9 mouse cellular contexts compared by ENCODE assay signal in the genomic region with DNA sequence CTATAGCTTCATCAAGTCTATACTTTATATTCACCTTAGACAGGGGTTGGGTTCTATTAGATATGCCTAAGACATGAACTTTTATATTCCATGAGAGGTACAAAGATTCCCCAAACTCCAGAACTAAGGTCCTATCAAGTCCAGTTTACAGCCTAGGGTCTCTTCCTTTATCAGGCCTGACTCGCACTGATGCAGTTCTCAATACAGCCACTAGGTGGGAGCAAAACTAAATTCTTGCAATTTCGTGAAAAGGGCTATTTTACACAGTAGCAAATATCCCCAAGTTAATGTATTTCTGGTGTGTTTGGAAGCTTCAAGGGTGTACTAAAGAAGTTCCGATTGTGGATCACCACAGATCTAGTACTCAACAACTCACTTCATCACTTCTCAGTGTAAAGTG. TPM values are rescaled to one million over a fixed set of nuclear protein-coding genes. Genes with fewer than 3 reads are reported as not detected.
DNase-seq lines count a peak whose midpoint lies in the region; ATAC-seq lines count a peak whose summit lies in the region.
"Had no signal": no experiment of that assay in that cellular context is flagged by ENCODE, and none has a peak within 500 bp of the region (broad histone marks: within the 10 kb centered on the region; RNA-seq: fewer than 3 reads in every experiment).

No protein-coding gene starts in this region.

- intact Hi-C loops in heart, postnatal 10 days (cut with DNase I) = no loop called here
- intact Hi-C loops in left cerebral cortex, postnatal 36 days (cut with DNase I) = loop anchor here (10.0 kb wide), 1 partner anchor 415 kb away; no protein-coding TSS in a partner anchor

- no peaks in the 10 kb centered on the region for H3K27me3 ChIP-seq in heart, embryonic 10.5 days (ENCODE audit: insufficient read depth, poor library complexity, severe bottlenecking)
- H3K27me3 ChIP-seq in forebrain, embryonic 13.5 days = no peaks in the 10 kb centered on the region
- H3K27me3 ChIP-seq: heart, embryonic 15.5 days had no signal

- no peak overlapping the region for H3K27ac ChIP-seq in heart, embryonic 10.5 days
- no peak overlapping the region for H3K27ac ChIP-seq in forebrain, embryonic 13.5 days
- H3K27ac ChIP-seq: heart, embryonic 15.5 days had no signal

- WGBS in heart, embryonic 10.5 days = 24% methylated on average over 3 of the region's 3 CpGs
- 16% methylated on average over 3 of the region's 3 CpGs for WGBS in forebrain, embryonic 13.5 days

- no peak overlapping the region for H3K9ac ChIP-seq in forebrain, embryonic 13.5 days
- H3K9ac ChIP-seq: heart, embryonic 15.5 days had no signal

- peak; percentile 8 to 41 for DNase-seq in heart, postnatal 10 days
- no peak for DNase-seq in heart, embryonic 10.5 days (ENCODE audit: low spot score)
- DNase-seq in A20 (ENCODE audit: low read depth, low spot score) = peak; percentile 38
- DNase-seq in ZHBTc4 (ENCODE audit: low read depth, low spot score) = peak; percentile 25
- DNase-seq in left cerebral cortex, postnatal 36 days (ENCODE audit: low spot score in 2 of 2) = peak; percentile 5 to 17
- DNase-seq in right cerebral cortex, adult 18-20 months = peak; percentile 13
- no peak for DNase-seq in urinary bladder, adult 2 months (ENCODE audit: low spot score)

- no peaks in the 10 kb centered on the region for H3K9me3 ChIP-seq in heart, embryonic 10.5 days
- no peaks in the 10 kb centered on the region for H3K9me3 ChIP-seq in forebrain, embryonic 13.5 days (replicated peaks)
- H3K9me3 ChIP-seq: heart, embryonic 15.5 days had no signal

- no peak overlapping the region for H3K4me3 ChIP-seq in heart, embryonic 10.5 days
- H3K4me3 ChIP-seq in forebrain, embryonic 13.5 days = no peak overlapping the region
- H3K4me3 ChIP-seq: heart, embryonic 15.5 days had no signal

- ATAC-seq in forebrain, embryonic 13.5 days = 0 out of 2 replicates have a peak, but pooled peaks have one; percentile 38

- H3K36me3 ChIP-seq in heart, embryonic 10.5 days = no peaks in the 10 kb centered on the region
- H3K36me3 ChIP-seq in forebrain, embryonic 13.5 days (ENCODE audit: poor library complexity, severe bottlenecking) = no peaks in the 10 kb centered on the region
- H3K36me3 ChIP-seq: heart, embryonic 15.5 days had no signal

- no peaks in the 10 kb centered on the region for H3K4me1 ChIP-seq in heart, embryonic 10.5 days
- H3K4me1 ChIP-seq in forebrain, embryonic 13.5 days = no peaks in the 10 kb centered on the region
- H3K4me1 ChIP-seq: heart, embryonic 15.5 days had no signal

- no peak overlapping the region for H3K4me2 ChIP-seq in forebrain, embryonic 13.5 days
- H3K4me2 ChIP-seq: heart, embryonic 15.5 days had no signal

RNA-seq across cellular contexts. Expression of gene Tceal3, which starts 8.8 kb away (rescaled TPM):
- under 1 TPM; 0.79 to 0.84 TPM for total RNA-seq in heart, postnatal 10 days (2021)
- polyA plus RNA-seq in heart, embryonic 10.5 days (2016; fragmentation: Nextera tagmentation; extraction: Ambion mirVana) = 1.9 and 3.7 TPM in 2 replicates
- polyA plus RNA-seq in forebrain, embryonic 13.5 days (2015; fragmentation: Nextera tagmentation; extraction: Ambion mirVana) = 33.9 and 34.0 TPM in 2 replicates
- 100 to 1,000 TPM; 151 to 173 TPM for total RNA-seq in left cerebral cortex, postnatal 36 days (2021)
- polyA plus RNA-seq in urinary bladder, adult 2 months (2012; rRNA removed) = 20.7 and 25.5 TPM in 2 replicates

RNA-seq across cellular contexts. Expression of gene Kir3dl2, which starts 55.6 kb away (rescaled TPM):
- total RNA-seq in heart, postnatal 10 days (2021) = not detected
- polyA plus RNA-seq in heart, embryonic 10.5 days (2016; fragmentation: Nextera tagmentation; extraction: Ambion mirVana) = not detected in 2 replicates
- 0.15 and 0.20 TPM in 2 replicates for polyA plus RNA-seq in forebrain, embryonic 13.5 days (2015; fragmentation: Nextera tagmentation; extraction: Ambion mirVana)
- total RNA-seq in left cerebral cortex, postnatal 36 days (2021) = under 1 TPM in 1 of 2 experiments, not detected in 1; 0.23 TPM
- polyA plus RNA-seq in urinary bladder, adult 2 months (2012; rRNA removed) = not detected in 2 replicates
- polyA plus RNA-seq: heart, embryonic 15.5 days had no signal

Comparison
In these comparisons a context has a peak if more than half of its experiments do, and no peak if none do; other contexts are left out.
1. DNase-seq: peak in heart, postnatal 10 days (2 of 2), A20 (single experiment), ZHBTc4 (single experiment), left cerebral cortex, postnatal 36 days (2 of 2) and right cerebral cortex, adult 18-20 months (single experiment); none in heart, embryonic 10.5 days (single experiment) and urinary bladder, adult 2 months (single experiment).